Mouse (Mus musculus): ENCODE results near the gene Zdhhc21.

The Zdhhc21 gene

DNA sequence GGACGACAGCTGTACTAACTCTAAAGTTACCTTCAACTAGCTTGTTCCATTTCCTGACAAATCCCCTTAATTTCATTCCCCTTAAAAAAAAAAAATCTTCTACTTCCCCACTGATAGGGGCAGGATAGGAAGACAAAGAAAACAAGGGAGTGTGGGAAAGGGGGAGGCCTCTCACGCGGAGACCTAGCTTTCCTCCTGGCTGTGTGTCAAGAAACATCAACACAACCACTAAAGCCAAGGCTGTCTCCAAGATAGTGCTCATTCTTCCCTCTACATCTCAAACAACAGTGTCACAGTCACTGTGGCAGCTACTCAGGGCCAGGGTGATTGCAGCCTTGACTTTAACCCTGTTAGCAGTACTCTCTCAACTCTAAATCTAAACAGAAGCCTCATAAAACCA, 808 bp upstream of the Zdhhc21 start:
- H3K9me3 ChIP-seq (ENCODE audit: low read length) = no peaks in the 10 kb centered on the region
- peaks cover 2% of the 10 kb centered on the region; the same call in 1 of the 2 replicates for H3K27me3 ChIP-seq (ENCODE audit: insufficient read depth, low read length)
- no peak overlapping the region for H3K4me3 ChIP-seq (replicated peaks; ENCODE audit: low read length)
- H3K4me1 ChIP-seq (replicated peaks; ENCODE audit: low read depth, low read length) = peaks cover 9% of the 10 kb centered on the region
- H3K36me3 ChIP-seq (ENCODE audit: insufficient read depth, low read length) = no peaks in the 10 kb centered on the region
- TF ChIP-seq NANOG (IDR thresholded peaks at IDR 0.05; ENCODE audit: borderline replicate concordance, low read length) = no peak
- no peak for TF ChIP-seq CTCF (conservative IDR thresholded peaks at IDR 0.05; ENCODE audit: low read length)
- TF ChIP-seq POU5F1 (IDR thresholded peaks at IDR 0.05; ENCODE audit: borderline replicate concordance, low read length) = no peak

DNA sequence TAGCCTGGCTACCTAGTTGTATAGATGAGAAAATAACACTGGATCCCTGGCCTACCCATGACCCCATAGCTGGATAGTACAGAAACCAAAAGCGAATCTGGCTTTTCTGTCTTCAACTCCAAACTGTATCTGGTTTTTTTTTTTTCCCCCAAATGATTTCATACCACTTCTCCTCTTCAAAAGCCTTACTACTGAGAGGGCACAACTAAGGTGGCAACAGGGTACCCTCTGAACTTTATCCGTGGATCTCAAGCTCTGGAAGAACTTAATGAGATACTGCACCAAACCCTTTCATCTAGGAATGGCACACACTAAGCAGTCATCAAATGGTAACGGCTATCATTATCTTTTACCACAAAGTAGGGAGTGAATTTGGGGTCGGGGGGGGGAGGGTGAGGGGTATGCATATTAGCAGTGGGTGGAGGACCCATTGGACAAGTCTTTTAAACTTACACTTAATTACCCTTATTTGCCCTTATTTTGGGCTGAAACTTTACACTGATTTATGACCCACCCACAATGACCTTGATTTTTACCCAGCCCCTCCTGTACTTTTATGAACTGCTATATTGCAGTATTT, 1.2 kb downstream of the Zdhhc21 start:
- Histone ChIP-seq H3K27me3 (ENCODE audit: insufficient read depth, low read length) (peaks cover 2% of the 10 kb centered on the region; the same call in 1 of the 2 replicates), H3K4me1 (replicated peaks; ENCODE audit: low read depth, low read length) (peaks cover 9% of the 10 kb centered on the region), H3K9me3 (ENCODE audit: low read length) (no peaks in the 10 kb centered on the region), H3K4me3 (replicated peaks; ENCODE audit: low read length) (peak overlapping the region; percentile 87), H3K36me3 (ENCODE audit: insufficient read depth, low read length) (no peaks in the 10 kb centered on the region)
- no peak for TF ChIP-seq POU5F1 (IDR thresholded peaks at IDR 0.05; ENCODE audit: borderline replicate concordance, low read length)
- no peak for TF ChIP-seq NANOG (IDR thresholded peaks at IDR 0.05; ENCODE audit: borderline replicate concordance, low read length)
- TF ChIP-seq CTCF (conservative IDR thresholded peaks at IDR 0.05; ENCODE audit: low read length) = no peak

DNA sequence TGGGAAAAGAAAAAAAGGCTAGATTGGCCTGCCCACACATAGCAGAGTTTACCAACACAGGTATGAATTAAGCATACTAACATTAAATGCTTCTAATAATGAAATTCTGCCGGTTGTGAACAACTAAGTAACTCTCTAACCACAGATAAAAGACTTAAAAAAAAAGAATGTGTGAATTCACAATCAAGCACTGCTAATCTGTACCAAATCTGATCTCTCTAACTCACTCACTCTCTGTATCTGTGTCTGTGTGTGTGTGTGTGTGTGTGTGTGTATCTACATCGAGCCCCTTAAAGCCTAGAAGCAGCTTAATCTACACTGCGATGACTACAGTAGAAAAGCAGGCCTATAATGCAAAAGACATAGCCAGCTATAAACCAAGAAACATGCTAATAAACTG, 2.8 kb downstream of the Zdhhc21 start:
- Histone ChIP-seq H3K4me3 (replicated peaks; ENCODE audit: low read length) (no peak overlapping the region), H3K4me1 (replicated peaks; ENCODE audit: low read depth, low read length) (peaks cover 9% of the 10 kb centered on the region), H3K9me3 (ENCODE audit: low read length) (no peaks in the 10 kb centered on the region), H3K36me3 (ENCODE audit: insufficient read depth, low read length) (peaks cover 4% of the 10 kb centered on the region; the same call in 1 of the 2 replicates), H3K27me3 (ENCODE audit: insufficient read depth, low read length) (peaks cover 2% of the 10 kb centered on the region; the same call in 1 of the 2 replicates)
- TF ChIP-seq CTCF (conservative IDR thresholded peaks at IDR 0.05; ENCODE audit: low read length) (no peak), POU5F1 (IDR thresholded peaks at IDR 0.05; ENCODE audit: borderline replicate concordance, low read length) (no peak), NANOG (IDR thresholded peaks at IDR 0.05; ENCODE audit: borderline replicate concordance, low read length) (no peak)

DNA sequence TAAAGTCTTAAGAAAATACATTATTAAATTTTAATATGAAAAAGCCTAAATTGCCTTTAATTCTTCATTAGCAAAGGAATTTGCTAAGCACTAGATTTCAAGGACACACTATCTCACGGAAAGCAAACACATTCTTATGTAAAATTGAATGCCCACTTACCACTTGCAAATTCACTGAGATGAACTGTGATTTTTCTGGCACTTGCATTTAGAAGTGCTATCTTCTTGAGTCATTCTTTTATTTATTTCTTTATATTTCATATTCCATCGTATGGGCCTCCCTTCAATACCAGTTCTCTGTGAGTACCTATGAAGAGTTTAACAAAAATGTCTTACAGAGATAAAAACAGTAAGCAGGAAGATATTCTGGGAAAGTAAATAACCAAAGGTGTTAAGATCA, 5.9 kb downstream of the Zdhhc21 start:
- Histone ChIP-seq H3K9me3 (ENCODE audit: low read length) (no peaks in the 10 kb centered on the region), H3K4me3 (replicated peaks; ENCODE audit: low read length) (no peak overlapping the region), H3K27me3 (ENCODE audit: insufficient read depth, low read length) (no peaks in the 10 kb centered on the region), H3K36me3 (ENCODE audit: insufficient read depth, low read length) (peaks cover 4% of the 10 kb centered on the region; the same call in 1 of the 2 replicates), H3K4me1 (replicated peaks; ENCODE audit: low read depth, low read length) (peaks cover 10% of the 10 kb centered on the region)
- no peak for TF ChIP-seq POU5F1 (IDR thresholded peaks at IDR 0.05; ENCODE audit: borderline replicate concordance, low read length)
- no peak for TF ChIP-seq NANOG (IDR thresholded peaks at IDR 0.05; ENCODE audit: borderline replicate concordance, low read length)
- no peak for TF ChIP-seq CTCF (conservative IDR thresholded peaks at IDR 0.05; ENCODE audit: low read length)

DNA sequence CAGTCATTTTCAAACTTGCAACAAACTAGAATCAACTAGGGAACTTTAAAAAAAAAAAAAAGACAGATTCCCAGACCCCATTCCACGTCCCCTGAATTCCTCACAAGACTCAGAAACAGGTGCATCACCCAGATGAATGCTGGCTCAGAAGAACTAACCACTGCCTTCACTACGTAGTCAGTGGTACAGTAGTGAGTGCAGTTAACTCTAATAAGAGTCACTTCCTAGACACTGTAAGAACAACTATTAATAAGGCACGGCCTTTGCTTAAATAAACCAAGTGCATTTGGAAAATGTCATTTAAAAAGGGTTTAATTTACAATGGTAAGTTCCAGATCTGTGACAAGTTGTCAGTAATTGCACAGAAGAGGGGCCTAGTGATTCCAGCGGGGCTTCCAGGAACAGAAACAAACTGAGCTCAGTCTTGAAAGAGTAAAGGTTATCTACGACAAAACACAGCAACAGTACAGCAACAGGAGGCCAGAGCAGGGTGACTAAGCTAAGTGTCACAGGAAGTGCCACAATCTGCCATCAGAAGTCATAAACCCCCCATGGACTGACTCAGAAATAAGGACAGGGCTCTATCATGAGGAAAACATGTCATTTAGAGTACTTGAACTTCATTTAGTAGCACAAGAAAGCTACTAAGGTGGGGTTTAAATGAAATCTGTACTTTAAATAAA, 11.1 kb downstream of the Zdhhc21 start:
- Histone ChIP-seq H3K4me3 (replicated peaks; ENCODE audit: low read length) (no peak overlapping the region), H3K36me3 (ENCODE audit: insufficient read depth, low read length) (peaks cover 7% of the 10 kb centered on the region), H3K4me1 (replicated peaks; ENCODE audit: low read depth, low read length) (peaks cover 6% of the 10 kb centered on the region; the same call in 1 of the 2 replicates), H3K9me3 (ENCODE audit: low read length) (no peaks in the 10 kb centered on the region), H3K27me3 (ENCODE audit: insufficient read depth, low read length) (no peaks in the 10 kb centered on the region)
- TF ChIP-seq CTCF (conservative IDR thresholded peaks at IDR 0.05; ENCODE audit: low read length) = no peak
- no peak for TF ChIP-seq NANOG (IDR thresholded peaks at IDR 0.05; ENCODE audit: borderline replicate concordance, low read length)
- TF ChIP-seq POU5F1 (IDR thresholded peaks at IDR 0.05; ENCODE audit: borderline replicate concordance, low read length) = no peak

DNA sequence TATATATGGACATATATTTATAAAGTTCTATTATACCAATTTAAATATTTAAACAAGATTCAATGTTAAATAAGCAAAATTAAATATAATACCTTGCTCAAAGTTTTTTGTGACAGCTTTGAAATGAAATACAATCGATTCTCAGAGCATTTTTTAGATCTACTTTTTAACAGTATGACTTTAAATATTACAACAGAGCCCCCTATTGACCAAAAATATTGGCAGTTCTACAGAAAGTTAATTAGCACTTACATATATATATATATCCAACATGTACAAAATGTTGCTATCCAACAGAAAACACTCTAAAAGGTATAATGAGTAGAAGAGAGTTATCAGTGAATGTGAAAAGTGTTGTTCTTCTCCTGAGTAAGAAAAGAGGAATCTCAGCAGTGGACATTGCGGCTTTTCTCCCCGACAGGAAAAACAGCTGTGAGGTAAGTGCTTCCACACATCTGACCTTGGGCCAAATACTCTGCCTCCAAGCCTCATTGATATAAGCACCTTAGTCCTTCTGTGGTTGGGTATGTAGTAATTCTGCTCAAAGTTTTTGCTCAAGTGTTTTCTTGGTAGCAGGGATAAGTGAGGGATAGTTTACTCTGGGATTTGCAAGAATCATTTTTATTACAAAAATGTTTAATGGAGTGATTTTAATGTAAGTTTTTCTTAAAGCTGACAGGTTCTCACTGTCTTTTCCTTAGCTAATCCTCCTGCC, 22.1 kb downstream of the Zdhhc21 start:
- no peak overlapping the region for H3K4me3 ChIP-seq (replicated peaks; ENCODE audit: low read length)
- H3K36me3 ChIP-seq (ENCODE audit: insufficient read depth, low read length) = peaks cover 15% of the 10 kb centered on the region
- H3K27me3 ChIP-seq (ENCODE audit: insufficient read depth, low read length) = no peaks in the 10 kb centered on the region
- H3K9me3 ChIP-seq (ENCODE audit: low read length) = no peaks in the 10 kb centered on the region
- no peaks in the 10 kb centered on the region for H3K4me1 ChIP-seq (replicated peaks; ENCODE audit: low read depth, low read length)
- TF ChIP-seq CTCF (conservative IDR thresholded peaks at IDR 0.05; ENCODE audit: low read length) (no peak), POU5F1 (IDR thresholded peaks at IDR 0.05; ENCODE audit: borderline replicate concordance, low read length) (no peak), NANOG (IDR thresholded peaks at IDR 0.05; ENCODE audit: borderline replicate concordance, low read length) (no peak)

DNA sequence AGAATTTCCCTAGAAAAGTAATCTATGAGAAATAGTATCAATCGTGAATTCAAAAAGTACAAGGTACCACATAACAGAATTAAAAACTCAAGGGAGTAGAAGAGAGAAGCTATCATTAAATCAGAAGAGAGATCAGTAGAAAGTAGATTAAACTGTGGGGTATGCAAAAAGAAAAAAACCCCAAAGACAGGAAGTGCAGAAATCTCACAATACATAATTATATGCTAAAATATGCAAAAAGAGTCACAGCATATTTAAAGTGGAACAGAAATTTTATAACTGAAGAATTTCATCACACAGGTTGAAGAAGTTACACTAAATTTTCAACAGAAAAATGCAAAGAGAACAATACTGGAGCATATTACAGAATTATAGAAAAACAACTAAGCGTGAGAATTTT, 28.6 kb downstream of the Zdhhc21 start:
- no peak for TF ChIP-seq CTCF (conservative IDR thresholded peaks at IDR 0.05; ENCODE audit: low read length)
- no peak for TF ChIP-seq NANOG (IDR thresholded peaks at IDR 0.05; ENCODE audit: borderline replicate concordance, low read length)
- TF ChIP-seq POU5F1 (IDR thresholded peaks at IDR 0.05; ENCODE audit: borderline replicate concordance, low read length) = no peak

DNA sequence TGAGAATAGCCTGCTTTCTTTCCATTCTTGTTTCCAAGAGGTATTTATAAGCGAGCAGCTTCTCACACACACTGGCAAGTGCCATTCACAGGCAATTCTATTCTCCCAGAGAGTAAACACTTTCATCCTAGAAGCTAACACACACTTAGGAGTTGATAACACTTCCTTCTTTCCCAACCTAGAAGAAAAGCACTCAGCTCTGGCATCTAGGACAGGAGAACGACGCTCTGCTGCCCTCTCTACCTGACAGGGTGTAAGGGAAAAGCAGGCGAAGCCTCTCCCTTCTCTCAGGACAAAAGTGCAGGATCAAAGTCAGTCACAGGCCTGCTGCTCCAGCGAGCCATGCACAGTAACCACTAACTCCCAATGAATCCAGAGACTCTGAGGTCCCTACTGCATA, 30.3 kb downstream of the Zdhhc21 start:
- Histone ChIP-seq H3K36me3 (ENCODE audit: insufficient read depth, low read length) (peaks cover 4% of the 10 kb centered on the region), H3K4me3 (replicated peaks; ENCODE audit: low read length) (no peak overlapping the region), H3K27me3 (ENCODE audit: insufficient read depth, low read length) (no peaks in the 10 kb centered on the region), H3K9me3 (ENCODE audit: low read length) (no peaks in the 10 kb centered on the region), H3K4me1 (replicated peaks; ENCODE audit: low read depth, low read length) (no peaks in the 10 kb centered on the region)
- TF ChIP-seq NANOG (IDR thresholded peaks at IDR 0.05; ENCODE audit: borderline replicate concordance, low read length) (no peak), POU5F1 (IDR thresholded peaks at IDR 0.05; ENCODE audit: borderline replicate concordance, low read length) (no peak), CTCF (conservative IDR thresholded peaks at IDR 0.05; ENCODE audit: low read length) (no peak)

More for the DNA sequence above, 28.6 kb downstream of the Zdhhc21 start:
- H3K27me3 ChIP-seq (ENCODE audit: insufficient read depth, low read length) = no peaks in the 10 kb centered on the region
- H3K4me3 ChIP-seq (replicated peaks; ENCODE audit: low read length) = no peak overlapping the region
- no peaks in the 10 kb centered on the region for H3K9me3 ChIP-seq (ENCODE audit: low read length)
- no peaks in the 10 kb centered on the region for H3K4me1 ChIP-seq (replicated peaks; ENCODE audit: low read depth, low read length)
- peaks cover 10% of the 10 kb centered on the region for H3K36me3 ChIP-seq (ENCODE audit: insufficient read depth, low read length)
